Mouse (Mus musculus) MEL (cell line): ENCODE results near the gene Gpbar1.
A peak's percentile ranks its signal among the peaks of the same experiment; 100 is the strongest.

Experiments used
- CHD1 ChIP-seq: IDR thresholded peaks from 2 replicates; pipeline ENCODE4 v1.6.1; 2012; ENCODE audit warnings: low read depth, mild to moderate bottlenecking, inconsistent platforms, low read length, improper control_type of control experiment
- CTCF ChIP-seq, 3 experiments: IDR thresholded peaks in 2 of 3; conservative IDR thresholded peaks in 1 of 3; 2 replicates each; pipeline ENCODE4 v1.5.1; 2011 to 2012; ENCODE audit warnings: low read length in 3 of 3, low read depth in 2 of 3, mild to moderate bottlenecking in 2 of 3, improper control_type of control experiment in 1 of 3, inconsistent platforms in 1 of 3, mixed read lengths in 1 of 3, moderate library complexity in 1 of 3; ENCODE audit not compliant: control insufficient read depth in 1 of 3, insufficient read depth in 1 of 3, poor library complexity in 1 of 3, severe bottlenecking in 1 of 3
- EP300 ChIP-seq, 2 experiments: IDR thresholded peaks; 2 replicates each; pipeline ENCODE4 v1.6.1; 2011; ENCODE audit warnings: improper control_type of control experiment in 2 of 2, low read length in 2 of 2, low read depth in 1 of 2, mild to moderate bottlenecking in 1 of 2
- GATA1 ChIP-seq: IDR thresholded peaks from 2 replicates; pipeline ENCODE4 v1.6.1; 2011; ENCODE audit warnings: low read depth, low read length, improper control_type of control experiment
- MXI1 ChIP-seq: IDR thresholded peaks from 2 replicates; pipeline ENCODE4 v1.6.1; 2011; ENCODE audit warnings: mild to moderate bottlenecking, low read depth, low read length, improper control_type of control experiment
- POLR2A ChIP-seq, 2 experiments: IDR thresholded peaks; 2 replicates each; pipeline ENCODE4 v1.6.1; 2011 to 2012; ENCODE audit warnings: low read length in 2 of 2, mild to moderate bottlenecking in 2 of 2, control low read depth in 1 of 2, improper control_type of control experiment in 1 of 2, low read depth in 1 of 2, moderate library complexity in 1 of 2; ENCODE audit not compliant: control insufficient read depth in 1 of 2, insufficient read depth in 1 of 2, poor library complexity in 1 of 2
- POLR2AphosphoS2 ChIP-seq: IDR thresholded peaks from 2 replicates; pipeline ENCODE4 v1.6.1; 2011; ENCODE audit warnings: low read length, improper control_type of control experiment
- POLR2AphosphoS5 ChIP-seq: IDR thresholded peaks from 2 replicates; pipeline ENCODE4 v1.6.1; 2012; ENCODE audit warnings: low read depth, borderline replicate concordance, mild to moderate bottlenecking, inconsistent platforms, low read length, moderate library complexity, mixed read lengths

DNA sequence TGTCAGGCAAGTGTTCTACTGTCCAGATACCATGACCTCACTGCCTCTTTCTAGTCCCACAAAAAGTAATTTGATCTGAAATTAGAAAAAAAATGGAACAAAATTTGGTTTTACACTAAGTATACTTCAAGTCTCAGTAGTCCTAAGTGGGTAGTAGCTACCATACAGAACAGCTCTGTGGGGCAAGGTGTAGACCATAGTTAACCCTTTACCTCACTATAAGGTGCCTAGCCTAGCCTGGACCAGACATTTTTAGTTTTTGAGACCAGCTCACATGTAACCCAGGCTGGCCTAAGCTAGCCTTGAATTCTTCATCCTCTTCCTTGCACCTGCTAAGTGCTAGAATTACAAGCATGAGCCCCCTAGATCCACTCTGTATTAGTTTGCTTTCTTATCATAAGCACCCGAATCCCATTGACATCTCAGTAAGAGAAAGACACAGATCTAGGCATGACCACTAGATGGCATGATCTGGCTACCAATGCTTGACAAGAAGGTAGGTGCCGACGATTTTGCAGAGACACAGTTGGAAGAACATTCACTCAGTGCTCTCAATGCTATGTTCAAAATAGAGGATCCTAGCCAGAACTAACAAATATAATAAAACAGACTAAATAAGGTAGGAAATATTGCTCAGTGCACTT, 34.8 kb downstream of the Gpbar1 start:
- TF ChIP-seq POLR2AphosphoS2, result no peak
- no peak for TF ChIP-seq POLR2A (IDR thresholded peaks at IDR 0.05; ENCODE audit: control insufficient read depth in 1 of 2, insufficient read depth in 1 of 2, low read depth in 1 of 2, low read length in 2 of 2, poor library complexity in 1 of 2)
- peak in 1 of 2 experiments; percentile 38; a peak in 1 of 4 replicates for TF ChIP-seq EP300 (IDR thresholded peaks at IDR 0.05; ENCODE audit: low read depth in 1 of 2, low read length in 2 of 2)
- TF ChIP-seq POLR2AphosphoS5, result no peak
- peak; percentile 51 for TF ChIP-seq MXI1
- TF ChIP-seq CHD1, result no peak
- TF ChIP-seq CTCF (IDR thresholded peaks at IDR 0.05 in 2 of 3, conservative IDR thresholded peaks at IDR 0.05 in 1 of 3; ENCODE audit: control insufficient read depth in 1 of 3, insufficient read depth in 1 of 3, low read depth in 2 of 3, low read length in 3 of 3, poor library complexity in 1 of 3, severe bottlenecking in 1 of 3), result peak; percentile 61 to 98 (median 85)
- peak; percentile 46; the same call in 1 of the 2 replicates for TF ChIP-seq GATA1
